Mouse (Mus musculus) ES-Bruce4 (cell line): ENCODE results near the gene Ly6g6d. TPM values are rescaled to one million over a fixed set of nuclear protein-coding genes. Genes with fewer than 3 reads are reported as not detected.

ENCODE experiments used
- H3K27ac ChIP-seq: 2 replicates; pipeline ENCODE4 v1.5.1; 2012; ENCODE audit warnings: low read length, inconsistent platforms; ENCODE audit not compliant: insufficient read depth
- H3K27me3 ChIP-seq: 2 replicates; pipeline ENCODE4 v1.6.1; 2012; ENCODE audit warnings: mild to moderate bottlenecking, low read length, inconsistent platforms; ENCODE audit not compliant: control insufficient read depth, poor library complexity, insufficient read depth, severe bottlenecking
- H3K36me3 ChIP-seq: 2 replicates; pipeline ENCODE4 v1.6.1; 2012; ENCODE audit warnings: inconsistent platforms, mild to moderate bottlenecking, low read length, moderate library complexity; ENCODE audit not compliant: control insufficient read depth, poor library complexity, insufficient read depth, severe bottlenecking
- H3K4me1 ChIP-seq: one replicate; pipeline ENCODE4 v1.8.1; 2011; ENCODE audit warnings: low read length; ENCODE audit not compliant: control insufficient read depth, insufficient read depth
- H3K4me3 ChIP-seq: 2 replicates; pipeline ENCODE4 v1.5.1; 2011; ENCODE audit warnings: low read depth, mild to moderate bottlenecking, low read length
- H3K9ac ChIP-seq: 2 replicates; pipeline ENCODE4 v1.6.1; 2012; ENCODE audit warnings: low read depth, mild to moderate bottlenecking, inconsistent platforms; ENCODE audit not compliant: poor library complexity, severe bottlenecking
- H3K9me3 ChIP-seq: replicated peaks from 2 replicates; pipeline ENCODE4 v1.6.1; 2012; ENCODE audit warnings: mild to moderate bottlenecking, low read length, inconsistent platforms; ENCODE audit not compliant: control insufficient read depth, poor library complexity, insufficient read depth, severe bottlenecking
- CTCF ChIP-seq: IDR thresholded peaks from one replicate; pipeline ENCODE4 v1.8.1; 2011; ENCODE audit warnings: low read depth, low read length
- EP300 ChIP-seq: IDR thresholded peaks from 2 replicates; pipeline ENCODE4 v1.6.1; 2011; ENCODE audit warnings: low read depth, low read length; ENCODE audit not compliant: insufficient read depth
- POLR2A ChIP-seq: IDR thresholded peaks from one replicate; pipeline ENCODE4 v1.8.1; 2011; ENCODE audit warnings: low read length; ENCODE audit not compliant: insufficient read depth
- polyA plus RNA-seq: library from polyadenylated mRNA; stranded (reverse); fragments of >200 nt; gene quantifications from 2 replicates; pipeline ENCODE4 v1.2.4, GENCODE M21; 2011; ENCODE audit warnings: low read depth; ENCODE audit not compliant: missing spikeins, insufficient read depth, insufficient read length

Ly6g6d gene
- polyA plus RNA-seq, 1 experiment = 1.9 TPM

DNA sequence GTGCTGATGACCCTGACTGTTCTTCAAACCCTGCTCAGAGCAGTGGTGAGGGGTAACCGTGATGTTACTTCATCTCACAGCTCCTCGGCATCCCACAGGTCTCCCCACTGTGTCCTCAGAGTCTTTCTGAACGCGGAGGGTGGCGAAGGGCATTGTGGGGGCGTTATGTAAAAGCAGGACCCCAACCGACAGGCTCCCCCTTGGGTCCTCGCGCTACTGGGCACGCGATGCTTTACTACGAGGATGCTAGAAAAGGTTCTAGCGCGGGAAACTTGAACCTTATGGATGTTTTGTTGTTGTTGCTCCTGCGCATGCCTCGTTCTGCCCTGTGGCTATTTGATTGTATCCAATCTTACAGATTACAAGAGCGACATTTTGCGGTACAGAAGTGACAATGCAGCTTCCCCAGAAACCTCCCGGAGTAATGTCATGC lies 44.0 kb upstream of the Ly6g6d start, which contains the start of gene Csnk2b:
TSS of gene Csnk2b (minus strand) at position 183 of the 433 bp plus-strand sequence.
- Histone ChIP-seq H3K4me3 (peak within 1 kb of the TSS; percentile 96), H3K4me1 (no peaks in the 10 kb centered on the region), H3K9ac (peak within 1 kb of the TSS; percentile 93), H3K36me3 (peaks cover 21% of the 10 kb centered on the region), H3K27me3 (no peaks in the 10 kb centered on the region), H3K27ac (peak within 1 kb of the TSS; percentile 71), H3K9me3 (no peaks in the 10 kb centered on the region)
- no peak for TF ChIP-seq CTCF
- TF ChIP-seq EP300 = no peak
- no peak for TF ChIP-seq POLR2A

DNA sequence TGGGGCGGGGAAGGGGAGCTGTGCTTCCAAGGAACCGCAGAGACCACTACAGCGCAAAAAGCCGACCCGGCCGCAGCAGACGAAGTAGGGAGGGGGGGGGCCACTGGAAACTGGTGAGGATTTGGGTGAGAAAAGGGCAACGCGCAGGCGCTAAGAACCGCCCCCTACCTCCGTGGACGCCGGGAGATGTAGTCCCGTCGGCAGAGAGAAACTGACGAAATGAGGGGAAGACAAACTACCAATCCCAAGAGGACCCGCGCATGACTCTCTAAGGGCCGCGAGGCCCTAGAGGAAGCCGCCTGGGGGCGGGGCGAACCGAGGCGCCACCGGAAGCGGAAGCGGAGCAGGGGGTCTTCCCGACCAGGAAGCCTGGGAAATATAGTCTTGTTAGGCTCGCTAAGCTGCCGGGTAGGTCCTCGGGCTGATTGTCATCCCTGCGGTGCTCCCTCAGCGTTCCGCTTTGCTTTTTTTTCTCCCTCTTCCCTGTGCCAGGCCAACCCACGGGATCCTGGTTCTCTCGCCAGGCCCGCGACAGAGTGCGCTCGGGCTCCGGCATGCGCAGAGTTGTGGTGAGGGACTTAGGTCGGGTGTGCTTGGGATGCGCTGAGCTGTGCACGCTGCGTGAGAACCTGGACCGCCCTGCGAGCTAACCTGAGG lies 43.4 kb upstream of the Ly6g6d start, which contains the start of gene Gpank1:
TSS of gene Gpank1 (plus strand) at position 313 of the 657 bp plus-strand sequence.
- Histone ChIP-seq H3K27ac (peak within 1 kb of the TSS; percentile 71), H3K27me3 (no peaks in the 10 kb centered on the region), H3K36me3 (peaks cover 24% of the 10 kb centered on the region), H3K4me3 (peak within 1 kb of the TSS; percentile 96), H3K9ac (peak within 1 kb of the TSS; percentile 93), H3K4me1 (no peaks in the 10 kb centered on the region), H3K9me3 (no peaks in the 10 kb centered on the region)
- no peak for TF ChIP-seq CTCF
- TF ChIP-seq POLR2A = no peak
- no peak for TF ChIP-seq EP300

- Histone ChIP-seq H3K4me3 (peak overlapping the region; percentile 93), H3K4me1 (no peaks in the 10 kb centered on the region)
- TF ChIP-seq CTCF = no peak
- no peak for TF ChIP-seq POLR2A
- no peak for TF ChIP-seq EP300
Measured at GRCm38 (mm10) chr17:35120745-35121142, 42.9 kb upstream of the Ly6g6d start.

DNA sequence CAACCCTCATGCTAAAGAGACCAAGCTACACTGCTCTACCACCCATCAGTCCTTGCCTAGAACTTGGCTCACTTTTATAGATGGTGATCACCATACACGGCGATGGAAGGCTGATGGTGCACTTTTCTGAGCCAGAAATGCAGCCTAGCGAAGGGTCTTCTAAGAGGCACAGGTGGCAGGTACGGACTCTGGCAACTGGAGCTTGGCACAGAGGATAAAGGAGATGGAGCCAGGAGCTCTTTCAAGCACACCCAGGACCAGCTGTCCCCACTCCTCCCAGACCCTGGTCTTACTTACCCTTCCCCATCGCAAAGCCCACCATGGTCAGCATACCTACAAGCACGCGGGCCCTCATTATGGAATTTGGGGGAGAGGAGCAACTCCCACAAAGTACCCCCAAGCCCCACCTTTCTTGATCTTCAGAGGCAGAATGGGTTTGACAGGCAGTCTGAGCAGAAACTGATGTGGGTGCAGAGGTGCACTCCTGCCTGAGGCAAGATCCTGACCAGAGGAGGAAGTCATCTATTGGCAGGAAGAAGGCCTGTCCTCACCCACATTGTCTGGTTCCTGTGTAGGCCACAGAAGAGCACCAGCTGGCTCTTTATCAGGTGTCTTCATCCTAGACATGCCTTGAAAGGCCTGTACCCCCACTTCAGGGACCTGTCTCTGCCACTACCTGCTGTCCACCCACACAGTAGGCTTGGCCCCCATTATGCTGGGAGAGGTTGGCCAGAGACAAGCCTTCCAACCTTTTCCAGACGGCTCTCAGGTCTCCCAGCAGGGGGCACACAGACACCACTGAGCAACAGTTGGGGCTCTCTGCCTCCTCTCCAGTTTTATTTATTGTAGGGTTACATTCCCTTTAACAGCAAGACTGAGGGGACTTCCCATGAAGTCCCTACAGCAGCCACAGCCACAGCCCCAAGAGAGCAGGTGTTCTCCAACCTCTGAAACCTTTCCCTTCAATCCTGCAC lies 37.5 kb upstream of the Ly6g6d start, which contains the start of gene Ly6g5b:
TSS of gene Ly6g5b (minus strand) at position 383 of the 974 bp plus-strand sequence.
- Histone ChIP-seq H3K9me3 (no peaks in the 10 kb centered on the region), H3K27ac (no peak within 1 kb of the TSS), H3K4me3 (no peak within 1 kb of the TSS), H3K9ac (no peak within 1 kb of the TSS), H3K36me3 (peaks cover 19% of the 10 kb centered on the region), H3K4me1 (no peaks in the 10 kb centered on the region), H3K27me3 (no peaks in the 10 kb centered on the region)
- peak; percentile 45 for TF ChIP-seq CTCF
- no peak for TF ChIP-seq EP300

More at GRCm38 (mm10) chr17:35120745-35121142, 42.9 kb upstream of the Ly6g6d start:
- H3K27ac ChIP-seq = no peak overlapping the region
- no peaks in the 10 kb centered on the region for H3K9me3 ChIP-seq
- H3K36me3 ChIP-seq = peaks cover 27% of the 10 kb centered on the region
- H3K9ac ChIP-seq = peak overlapping the region; percentile 93
- H3K27me3 ChIP-seq = no peaks in the 10 kb centered on the region

GRCm38 (mm10) chr17:35111774-35112173 lies 33.9 kb upstream of the Ly6g6d start:
- Histone ChIP-seq H3K4me3 (no peak overlapping the region), H3K27me3 (no peaks in the 10 kb centered on the region), H3K27ac (no peak overlapping the region), H3K9me3 (no peaks in the 10 kb centered on the region), H3K4me1 (no peaks in the 10 kb centered on the region), H3K9ac (no peak overlapping the region), H3K36me3 (peaks cover 7% of the 10 kb centered on the region; the same call in 1 of the 2 replicates)
- TF ChIP-seq CTCF (no peak), POLR2A (no peak), EP300 (no peak)
